Mouse (Mus musculus) embryonic fibroblast, embryonic 13.5 days (primary cell): ENCODE results near the gene Dhx32.

Experiments used
- CTCF ChIP-seq: IDR thresholded peaks from 2 replicates; pipeline ENCODE4 v1.5.1; 2011; ENCODE audit warnings: mild to moderate bottlenecking, control low read depth, low read length, moderate library complexity, borderline replicate concordance; ENCODE audit not compliant: insufficient read depth
- POLR2A ChIP-seq: IDR thresholded peaks from 2 replicates; pipeline ENCODE4 v1.6.1; 2011; ENCODE audit warnings: low read depth, mild to moderate bottlenecking, control low read depth, low read length, moderate library complexity

GRCm38 (mm10) chr7:133793248-133794131, 11.0 kb upstream of the Dhx32 start:
- TF ChIP-seq CTCF (no peak), POLR2A (no peak)
